Mouse (Mus musculus) MEL (cell line): ENCODE results near the gene Vmn2r106.
A peak's percentile ranks its signal among the peaks of the same experiment; 100 is the strongest.

Experiments
- CTCF ChIP-seq, 3 experiments: IDR thresholded peaks in 2 of 3; conservative IDR thresholded peaks in 1 of 3; 2 replicates each; pipeline ENCODE4 v1.5.1; 2011 to 2012; ENCODE audit warnings: low read length in 3 of 3, low read depth in 2 of 3, mild to moderate bottlenecking in 2 of 3, improper control_type of control experiment in 1 of 3, inconsistent platforms in 1 of 3, mixed read lengths in 1 of 3, moderate library complexity in 1 of 3; ENCODE audit not compliant: control insufficient read depth in 1 of 3, insufficient read depth in 1 of 3, poor library complexity in 1 of 3, severe bottlenecking in 1 of 3
- EP300 ChIP-seq, 2 experiments: IDR thresholded peaks; 2 replicates each; pipeline ENCODE4 v1.6.1; 2011; ENCODE audit warnings: improper control_type of control experiment in 2 of 2, low read length in 2 of 2, low read depth in 1 of 2, mild to moderate bottlenecking in 1 of 2
- GATA1 ChIP-seq: IDR thresholded peaks from 2 replicates; pipeline ENCODE4 v1.6.1; 2011; ENCODE audit warnings: low read depth, low read length, improper control_type of control experiment
- HCFC1 ChIP-seq: IDR thresholded peaks from 2 replicates; pipeline ENCODE4 v1.6.1; 2012; ENCODE audit warnings: low read depth, mild to moderate bottlenecking, inconsistent platforms, low read length, improper control_type of control experiment, moderate library complexity
- MAFK ChIP-seq: IDR thresholded peaks from 2 replicates; pipeline ENCODE4 v1.6.1; 2011; ENCODE audit warnings: low read depth, mild to moderate bottlenecking, low read length, improper control_type of control experiment, borderline replicate concordance
- MAZ ChIP-seq: IDR thresholded peaks from 2 replicates; pipeline ENCODE4 v1.6.1; 2012; ENCODE audit warnings: low read depth, mild to moderate bottlenecking, inconsistent platforms, low read length, improper control_type of control experiment
- NELFE ChIP-seq: IDR thresholded peaks from 2 replicates; pipeline ENCODE4 v1.6.1; 2011; ENCODE audit warnings: low read depth, low read length, improper control_type of control experiment
- POLR2A ChIP-seq, 2 experiments: IDR thresholded peaks; 2 replicates each; pipeline ENCODE4 v1.6.1; 2011 to 2012; ENCODE audit warnings: low read length in 2 of 2, mild to moderate bottlenecking in 2 of 2, control low read depth in 1 of 2, improper control_type of control experiment in 1 of 2, low read depth in 1 of 2, moderate library complexity in 1 of 2; ENCODE audit not compliant: control insufficient read depth in 1 of 2, insufficient read depth in 1 of 2, poor library complexity in 1 of 2
- POLR2AphosphoS2 ChIP-seq: IDR thresholded peaks from 2 replicates; pipeline ENCODE4 v1.6.1; 2011; ENCODE audit warnings: low read length, improper control_type of control experiment
- TAL1 ChIP-seq: IDR thresholded peaks from 2 replicates; pipeline ENCODE4 v1.6.1; 2012; ENCODE audit warnings: mild to moderate bottlenecking, inconsistent platforms, low read length, moderate library complexity, mixed read lengths
- UBTF ChIP-seq: IDR thresholded peaks from 2 replicates; pipeline ENCODE4 v1.6.1; 2012; ENCODE audit warnings: low read depth, mild to moderate bottlenecking, inconsistent platforms, low read length, improper control_type of control experiment, moderate library complexity, borderline replicate concordance; ENCODE audit not compliant: insufficient read depth
- USF1 ChIP-seq: IDR thresholded peaks from 2 replicates; pipeline ENCODE4 v1.6.1; 2014; ENCODE audit warnings: low read depth, mild to moderate bottlenecking, inconsistent platforms, low read length, improper control_type of control experiment, moderate library complexity
- ZC3H11A ChIP-seq: IDR thresholded peaks from 2 replicates; pipeline ENCODE4 v1.6.1; 2012; ENCODE audit warnings: low read depth, mild to moderate bottlenecking, inconsistent platforms, low read length, improper control_type of control experiment
- ZNF384 ChIP-seq: IDR thresholded peaks from 2 replicates; pipeline ENCODE4 v1.6.1; 2012; ENCODE audit warnings: low read depth, mild to moderate bottlenecking, inconsistent platforms, low read length, improper control_type of control experiment

DNA sequence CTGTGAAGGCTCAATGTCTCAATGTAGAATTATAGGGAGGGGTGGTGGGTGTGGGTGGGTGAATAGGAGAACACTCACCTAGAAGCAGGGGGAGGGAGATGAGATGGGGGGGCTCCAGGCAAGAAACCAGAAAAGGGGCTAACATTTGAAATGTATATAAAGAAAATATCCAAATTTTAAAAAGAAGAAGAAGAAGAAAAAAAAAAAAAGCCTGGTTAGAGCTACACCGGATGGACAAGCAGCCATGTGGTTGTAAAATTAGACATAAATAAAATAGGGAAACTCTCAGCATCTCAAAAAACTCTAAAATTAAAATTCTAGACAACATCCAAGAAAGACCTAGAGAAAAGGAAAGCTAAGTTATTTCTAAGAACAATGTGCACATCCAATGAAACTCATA, 20.4 kb upstream of the Vmn2r106 start:
- TF ChIP-seq CTCF (IDR thresholded peaks at IDR 0.05 in 2 of 3, conservative IDR thresholded peaks at IDR 0.05 in 1 of 3; ENCODE audit: control insufficient read depth in 1 of 3, insufficient read depth in 1 of 3, low read depth in 2 of 3, low read length in 3 of 3, poor library complexity in 1 of 3, severe bottlenecking in 1 of 3) (no peak), POLR2A (IDR thresholded peaks at IDR 0.05; ENCODE audit: control insufficient read depth in 1 of 2, insufficient read depth in 1 of 2, low read depth in 1 of 2, low read length in 2 of 2, poor library complexity in 1 of 2) (no peak), POLR2AphosphoS2 (no peak), EP300 (IDR thresholded peaks at IDR 0.05; ENCODE audit: low read depth in 1 of 2, low read length in 2 of 2) (no peak), NELFE (no peak), TAL1 (no peak), ZC3H11A (no peak), GATA1 (no peak), ZNF384 (peak; percentile 62), MAZ (no peak), HCFC1 (no peak), UBTF (no peak), USF1 (no peak), MAFK (no peak)
